Comparison of ENCODE assay signal across 24 mouse cellular contexts in genomic region chr19:27556697-27557096, GRCm38 (mm10).
DNase-seq lines count a peak whose midpoint lies in the region; ATAC-seq and TF ChIP-seq lines count a peak whose summit lies in the region.
"Had no signal": no experiment of that assay in that cellular context is flagged by ENCODE, and none has a peak within 500 bp of the region (broad histone marks: within the 10 kb centered on the region; RNA-seq: fewer than 3 reads in every experiment).

No protein-coding gene starts in this region.

- DNase-seq in frontal cortex, postnatal 25 days (ENCODE audit: low spot score in 2 of 2), result no peak
- DNase-seq in heart, adult 11 months, result peak; percentile 53
- no peak for DNase-seq in heart, embryonic 10.5 days (ENCODE audit: low spot score)
- DNase-seq in brain, adult 2 months (ENCODE audit: low read depth, low spot score), result peak; percentile 55
- DNase-seq in c-Kit-positive CD71-positive TER-119-positive erythroid progenitor cells, embryonic 14.5 days (ENCODE audit: low spot score), result no peak
- DNase-seq: adrenal gland, adult 2 months; adrenal gland, adult 8-10 months; adrenal gland, postnatal 10 days; adrenal gland, postnatal 14 days; adrenal gland, postnatal 25 days; adrenal gland, postnatal 36 days; B cell, adult 2 months; cerebellum, adult 11 months; cerebellum, adult 11-12 months; cerebellum, adult 18-20 months; cerebellum, adult 2 months had no signal

- peak; percentile 55 for ATAC-seq in frontal cortex, adult (ENCODE audit: low TSS enrichment)
- no peak for ATAC-seq in forebrain, embryonic 13.5 days
- ATAC-seq: activated CD4-positive, CD25-positive, alpha-beta regulatory T cell, adult 4 months; CD4-positive, CD25-positive, alpha-beta regulatory T cell, adult 4 months; Patski had no signal

- no peak overlapping the region for H3K27ac ChIP-seq in heart, embryonic 10.5 days
- H3K27ac ChIP-seq in cortical plate, adult 2 months (ENCODE audit: insufficient read depth, low read length), result peak overlapping the region; percentile 90; the same call in 1 of the 2 replicates
- H3K27ac ChIP-seq in forebrain, embryonic 13.5 days, result no peak overlapping the region

- H3K4me3 ChIP-seq in heart, embryonic 10.5 days, result no peak overlapping the region
- H3K4me3 ChIP-seq in cortical plate, adult 2 months (ENCODE audit: insufficient read depth, low read length), result no peak overlapping the region
- H3K4me3 ChIP-seq in forebrain, embryonic 13.5 days, result no peak overlapping the region

- H3K4me1 ChIP-seq in heart, embryonic 10.5 days, result no peaks in the 10 kb centered on the region
- peaks cover 3% of the 10 kb centered on the region for H3K4me1 ChIP-seq in cortical plate, adult 2 months (ENCODE audit: control insufficient read depth, insufficient read depth, low read length)
- H3K4me1 ChIP-seq in forebrain, embryonic 13.5 days, result peaks cover 4% of the 10 kb centered on the region; the same call in 1 of the 2 replicates

- H3K36me3 ChIP-seq in heart, embryonic 10.5 days, result no peaks in the 10 kb centered on the region
- no peaks in the 10 kb centered on the region for H3K36me3 ChIP-seq in forebrain, embryonic 13.5 days (ENCODE audit: poor library complexity, severe bottlenecking)
- H3K36me3 ChIP-seq: G1E had no signal

- no peaks in the 10 kb centered on the region for H3K27me3 ChIP-seq in heart, embryonic 10.5 days (ENCODE audit: insufficient read depth, poor library complexity, severe bottlenecking)
- no peaks in the 10 kb centered on the region for H3K27me3 ChIP-seq in forebrain, embryonic 13.5 days
- H3K27me3 ChIP-seq: CH12.LX had no signal

- no peak for TF ChIP-seq CTCF in cortical plate, adult 2 months (IDR thresholded peaks at IDR 0.05; ENCODE audit: extremely low read depth, insufficient read depth, low read length)

- no peak overlapping the region for H3K9ac ChIP-seq in forebrain, embryonic 13.5 days

- TF ChIP-seq POLR2A in cortical plate, adult 2 months (IDR thresholded peaks at IDR 0.05; ENCODE audit: extremely low read depth, insufficient read depth, low read length), result no peak

- H3K9me3 ChIP-seq in heart, embryonic 10.5 days, result no peaks in the 10 kb centered on the region
- no peaks in the 10 kb centered on the region for H3K9me3 ChIP-seq in forebrain, embryonic 13.5 days (replicated peaks)
- H3K9me3 ChIP-seq: G1E had no signal

- no peak overlapping the region for H3K4me2 ChIP-seq in forebrain, embryonic 13.5 days

- WGBS in heart, embryonic 10.5 days, result 89% methylated on average over 4 of the region's 4 CpGs
- 94% methylated on average over 4 of the region's 4 CpGs for WGBS in forebrain, embryonic 13.5 days

Comparison
In these comparisons a context has a peak if more than half of its experiments do, and no peak if none do; other contexts are left out.
1. DNase-seq: peak in heart, adult 11 months (single experiment) and brain, adult 2 months (single experiment); none in frontal cortex, postnatal 25 days (0 of 2), heart, embryonic 10.5 days (single experiment) and c-Kit-positive CD71-positive TER-119-positive erythroid progenitor cells, embryonic 14.5 days (single experiment).